Mouse (Mus musculus) heart, postnatal 0 days (tissue): ENCODE measurements around the gene Siglec1. TPM values are rescaled to one million over a fixed set of nuclear protein-coding genes. Genes with fewer than 3 reads are reported as not detected.

Source experiments
- ATAC-seq: fragments of 200-750 bp; cut with Nextera tagmentation; 2 replicates; pipeline ENCODE4 v1.8.0; 2017; ENCODE audit warnings: low read depth, moderate number of reproducible peaks, moderate library complexity; ENCODE audit not compliant: insufficient read depth
- DNase-seq: peaks from one replicate; pipeline ENCODE4 v3.0.0-alpha.2; 2016; ENCODE audit warnings: low spot score
- H3K27ac ChIP-seq: fragments of 300-500 bp; sonication (generic); 2 replicates; pipeline ENCODE4 v1.5.1; 2014; ENCODE audit warnings: low read depth, mild to moderate bottlenecking
- H3K27me3 ChIP-seq: fragments of 300-500 bp; sonication (generic); 2 replicates; pipeline ENCODE4 v1.6.1; 2014; ENCODE audit warnings: low read length, mixed read lengths; ENCODE audit not compliant: control insufficient read depth, insufficient read depth
- H3K36me3 ChIP-seq: fragments of 300-500 bp; sonication (generic); replicated peaks from 2 replicates; pipeline ENCODE4 v1.6.1; 2014; ENCODE audit warnings: low read length, mixed read lengths; ENCODE audit not compliant: control insufficient read depth, insufficient read depth
- H3K4me1 ChIP-seq: fragments of 300-500 bp; sonication (generic); 2 replicates; pipeline ENCODE4 v1.6.1; 2014; ENCODE audit warnings: antibody characterized with exemption; ENCODE audit not compliant: control insufficient read depth, insufficient read depth
- H3K4me2 ChIP-seq: fragments of 300-500 bp; sonication (generic); 2 replicates; pipeline ENCODE4 v1.6.1; 2014; ENCODE audit warnings: low read depth, mild to moderate bottlenecking, low read length, moderate library complexity
- H3K4me3 ChIP-seq: fragments of 300-500 bp; sonication (generic); 2 replicates; pipeline ENCODE4 v1.5.1; 2014; ENCODE audit warnings: low read depth, low read length
- H3K9ac ChIP-seq: fragments of 300-500 bp; sonication (generic); replicated peaks from 2 replicates; pipeline ENCODE4 v1.6.1; 2014; ENCODE audit warnings: low read depth, low read length, mixed read lengths
- H3K9me3 ChIP-seq: fragments of 300-500 bp; sonication (generic); replicated peaks from 2 replicates; pipeline ENCODE4 v1.6.1; 2016; ENCODE audit warnings: low read length; ENCODE audit not compliant: control insufficient read depth
- CTCF ChIP-seq: IDR thresholded peaks from 2 replicates; pipeline ENCODE4 v1.5.1; 2016; ENCODE audit warnings: antibody characterized with exemption, control low read depth, low read depth
- EP300 ChIP-seq: IDR thresholded peaks from 2 replicates; pipeline ENCODE4 v1.6.1; 2016; ENCODE audit warnings: antibody characterized with exemption, low read depth
- WGBS: fragments of 180-500 bp; shearing (Covaris S2); extraction: QIAGEN DNeasy Blood & Tissue Kit; methylation state at CpG from one replicate; pipeline ENCODE4 v1.1.7; 2014; 5-methylcytosine and 5-hydroxymethylcytosine counted together
- polyA plus RNA-seq: library from polyadenylated mRNA; unstranded; fragments of >200 nt; fragmentation: Nextera tagmentation; extraction: Ambion mirVana; gene quantifications from 2 replicates; pipeline ENCODE4 v1.2.1, GENCODE M21; 2015
- total RNA-seq: library from RNA; depleted of rRNA; stranded (reverse); fragments of >200 nt; gene quantifications from 2 replicates; pipeline ENCODE4 v1.2.3, GENCODE M21; 2014; ENCODE audit warnings: low replicate concordance

Gene Siglec1
- total and polyA plus RNA-seq, 2 experiments from 2014 or later = 0.20 to 3.4 TPM

DNA sequence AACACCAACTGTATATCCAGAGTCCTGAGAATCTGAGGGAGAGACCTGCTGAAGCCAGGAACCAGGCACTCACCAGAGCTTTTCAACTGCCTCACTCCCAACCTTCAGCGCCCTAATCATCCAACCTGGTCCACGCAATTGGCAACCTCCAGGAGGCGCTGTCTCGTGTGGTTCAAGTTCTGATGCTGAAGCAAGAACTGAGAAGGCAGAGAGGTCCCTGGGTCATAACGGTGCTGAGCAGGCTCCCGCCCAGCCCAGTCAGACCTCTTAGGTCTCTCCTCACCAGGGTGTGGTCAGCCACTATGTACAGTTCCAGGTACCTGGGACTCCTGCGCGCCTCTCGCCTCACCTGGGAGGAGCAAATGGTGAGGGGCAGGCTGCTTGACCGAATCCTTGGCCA lies 30.9 kb downstream of the Siglec1 start:
- no peak overlapping the region for H3K4me3 ChIP-seq
- peaks cover 42% of the 10 kb centered on the region for H3K27me3 ChIP-seq
- H3K27ac ChIP-seq = no peak overlapping the region
- 10% methylated on average over 10 of the region's 10 CpGs for WGBS
- DNase-seq (peak; percentile 53), ATAC-seq (peak; percentile 15; the same call in 1 of the 2 replicates)
- no peak for TF ChIP-seq EP300
- TF ChIP-seq CTCF = peak; percentile 67
- no peak overlapping the region for H3K4me2 ChIP-seq
- H3K36me3 ChIP-seq = no peaks in the 10 kb centered on the region
- H3K9me3 ChIP-seq = no peaks in the 10 kb centered on the region
- H3K9ac ChIP-seq = no peak overlapping the region
- peaks cover 17% of the 10 kb centered on the region for H3K4me1 ChIP-seq

DNA sequence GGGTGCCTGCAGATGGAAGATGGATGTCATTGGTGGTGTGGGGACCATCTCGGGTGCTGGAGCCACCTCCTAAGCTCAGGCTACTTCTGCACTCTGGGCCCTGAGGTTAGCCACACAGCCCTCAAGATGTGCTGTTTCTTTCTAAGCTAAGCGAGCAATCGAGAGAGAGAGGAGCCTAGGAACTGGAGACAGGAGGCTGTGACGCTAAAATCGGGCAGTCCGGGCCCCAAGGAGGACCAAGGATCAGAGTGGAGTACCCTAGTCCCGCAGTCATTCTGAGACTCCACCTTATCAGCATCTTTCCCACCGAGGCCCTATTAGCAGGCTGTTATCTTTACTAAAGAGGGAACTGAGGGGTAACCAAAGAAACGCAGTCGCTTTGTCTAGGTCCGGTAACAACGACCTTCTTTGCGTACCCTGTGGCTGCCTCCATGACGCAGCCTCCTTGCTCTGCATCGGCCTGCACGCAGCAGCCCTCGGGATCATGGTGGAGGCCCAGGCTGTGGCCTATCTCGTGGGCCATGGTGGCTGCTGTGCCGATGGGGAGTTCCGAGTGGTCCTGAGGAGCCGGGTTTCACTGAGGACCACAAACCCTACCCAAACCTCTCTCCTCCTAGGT lies 31.8 kb downstream of the Siglec1 start:
- ATAC-seq (no peak), DNase-seq (no peak)
- Histone ChIP-seq H3K4me1 (peaks cover 8% of the 10 kb centered on the region), H3K27ac (no peak overlapping the region), H3K36me3 (no peaks in the 10 kb centered on the region), H3K9ac (no peak overlapping the region), H3K27me3 (peaks cover 42% of the 10 kb centered on the region), H3K4me2 (peak overlapping the region; percentile 37), H3K4me3 (peak overlapping the region; percentile 33), H3K9me3 (no peaks in the 10 kb centered on the region)
- TF ChIP-seq EP300 = no peak
- no peak for TF ChIP-seq CTCF
- WGBS = 11% methylated on average over 21 of the region's 21 CpGs

DNA sequence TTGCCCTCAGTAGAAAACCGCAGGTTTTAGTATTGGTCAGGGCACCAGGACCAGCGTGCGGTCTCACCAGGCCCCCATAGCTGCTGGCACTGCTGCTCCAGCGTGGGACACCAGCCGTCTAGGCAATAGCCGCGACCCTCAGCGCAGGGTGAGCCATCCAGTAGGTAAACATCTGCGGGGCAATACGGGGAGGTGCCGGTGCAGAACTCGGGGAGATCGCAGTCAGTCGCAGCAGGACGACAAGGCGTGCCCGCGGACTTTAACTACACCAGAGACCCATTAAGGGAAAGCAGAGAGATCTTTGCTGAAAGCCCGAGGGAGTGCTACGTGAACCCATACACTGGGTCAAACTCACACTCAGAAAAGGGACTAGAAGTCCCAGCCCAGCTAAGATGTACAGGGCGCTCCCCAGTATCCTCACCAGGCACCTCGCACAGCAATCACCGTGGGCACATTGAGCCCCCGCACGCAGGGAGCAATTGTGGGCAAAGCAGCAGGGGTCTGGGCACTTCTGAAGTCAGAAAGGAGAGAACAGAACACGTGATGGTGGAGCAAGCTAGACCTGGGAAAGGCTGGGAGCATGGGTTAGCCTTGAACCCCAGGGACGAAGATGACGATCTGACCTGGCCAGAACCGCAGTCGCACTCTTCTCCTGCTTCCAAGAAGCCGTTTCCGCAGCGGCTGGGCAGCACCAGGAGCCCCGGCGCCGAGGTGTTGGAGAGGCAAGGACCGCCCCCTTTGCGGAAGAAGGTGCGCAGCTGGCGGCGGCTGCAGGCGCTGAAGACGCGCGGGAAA lies 32.5 kb downstream of the Siglec1 start:
- peak overlapping the region; percentile 37 for H3K4me2 ChIP-seq
- H3K9me3 ChIP-seq = no peaks in the 10 kb centered on the region
- TF ChIP-seq CTCF = no peak
- ATAC-seq (no peak), DNase-seq (no peak)
- WGBS = 4% methylated on average over 45 of the region's 45 CpGs
- H3K27me3 ChIP-seq = peaks cover 42% of the 10 kb centered on the region
- H3K9ac ChIP-seq = no peak overlapping the region
- H3K4me1 ChIP-seq = peaks cover under 1% of the 10 kb centered on the region; the same call in 1 of the 2 replicates
- peak overlapping the region; percentile 33 for H3K4me3 ChIP-seq
- no peak overlapping the region for H3K27ac ChIP-seq
- no peaks in the 10 kb centered on the region for H3K36me3 ChIP-seq

DNA sequence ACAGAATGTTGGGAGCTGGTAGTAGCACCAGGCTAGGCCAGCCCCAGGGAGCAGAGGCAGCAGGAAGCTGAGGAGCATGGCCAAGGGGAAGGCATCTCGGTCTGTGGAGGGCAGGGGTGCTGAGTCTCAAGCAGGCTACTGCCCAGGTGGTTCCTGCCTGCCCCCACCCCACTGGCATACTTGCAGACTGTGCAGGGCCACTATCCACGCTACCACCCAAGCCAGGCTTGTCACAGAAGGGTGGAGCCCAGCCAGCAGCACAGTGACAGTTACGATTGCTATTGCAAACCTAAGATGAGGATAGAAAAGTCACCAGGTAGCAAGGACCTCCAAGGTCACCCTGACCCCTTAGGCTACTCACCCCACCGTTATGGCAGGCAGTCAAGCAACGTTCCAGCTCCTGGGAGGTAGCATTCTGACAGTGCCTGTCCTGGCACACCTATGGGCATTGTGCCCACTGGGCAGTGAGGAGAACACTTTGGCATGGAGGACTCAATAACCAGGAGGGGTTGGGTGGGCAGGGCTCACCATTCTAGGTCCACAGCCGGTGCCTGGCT lies 33.6 kb downstream of the Siglec1 start:
- WGBS = 78% methylated on average over 6 of the region's 6 CpGs
- no peak for ATAC-seq
- DNase-seq = no peak
- H3K4me2 ChIP-seq = no peak overlapping the region
- H3K9ac ChIP-seq = no peak overlapping the region
- H3K27me3 ChIP-seq = peaks cover 42% of the 10 kb centered on the region
- no peak for TF ChIP-seq EP300
- TF ChIP-seq CTCF = no peak
- H3K4me1 ChIP-seq = no peaks in the 10 kb centered on the region
- H3K4me3 ChIP-seq = no peak overlapping the region
- no peaks in the 10 kb centered on the region for H3K36me3 ChIP-seq
- no peak overlapping the region for H3K27ac ChIP-seq
- no peaks in the 10 kb centered on the region for H3K9me3 ChIP-seq

DNA sequence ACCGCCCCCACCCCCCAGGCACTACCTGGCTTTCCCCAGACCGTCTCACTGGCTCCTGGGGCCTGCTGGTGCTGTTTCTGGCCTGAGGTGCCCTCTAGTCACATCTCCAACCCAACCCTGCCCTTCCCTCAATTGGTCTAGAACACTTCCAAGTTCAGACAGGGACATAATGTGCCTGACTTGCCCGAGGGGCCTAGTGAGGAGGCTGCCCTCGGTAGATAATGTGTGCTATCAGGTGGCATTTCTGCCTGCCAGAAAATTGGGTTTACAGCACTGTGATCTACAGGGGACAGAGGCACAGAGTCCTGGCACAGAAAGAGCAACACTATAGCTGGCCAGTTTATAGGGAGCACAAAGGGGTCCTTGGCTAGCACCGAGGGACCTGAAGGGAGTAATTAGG lies 34.5 kb downstream of the Siglec1 start:
- no peak for DNase-seq
- Histone ChIP-seq H3K4me3 (no peak overlapping the region), H3K9me3 (no peaks in the 10 kb centered on the region), H3K36me3 (no peaks in the 10 kb centered on the region), H3K27ac (no peak overlapping the region), H3K4me1 (no peaks in the 10 kb centered on the region), H3K27me3 (peaks cover 42% of the 10 kb centered on the region), H3K9ac (no peak overlapping the region), H3K4me2 (no peak overlapping the region)
- ATAC-seq = no peak
- 68% methylated on average over 5 of the region's 5 CpGs for WGBS
- TF ChIP-seq EP300 (no peak), CTCF (no peak)
